Mouse (Mus musculus): ENCODE data around the gene Ciapin1. TPM values are rescaled to one million over a fixed set of nuclear protein-coding genes. Genes with fewer than 3 reads are reported as not detected.

Gene Ciapin1
- total RNA-seq, 2 experiments from 2014 or later, result 71.9 to 73.9 TPM

GRCm38 (mm10) chr8:94778473-94778872 lies 59.7 kb downstream of the Ciapin1 start:
- DNase-seq, result no peak

GRCm38 (mm10) chr8:94778036-94778435 lies 60.1 kb downstream of the Ciapin1 start:
- DNase-seq, result no peak

GRCm38 (mm10) chr8:94776346-94776745 lies 61.8 kb downstream of the Ciapin1 start:
- DNase-seq, result no peak

- DNase-seq, result no peak
Observed at GRCm38 (mm10) chr8:94774601-94775000, 63.6 kb downstream of the Ciapin1 start.

- peak; percentile 65 to 68 for DNase-seq
Observed at GRCm38 (mm10) chr8:94773700-94774171, 64.4 kb downstream of the Ciapin1 start.

- DNase-seq, result no peak
Observed at GRCm38 (mm10) chr8:94773048-94773447, 65.1 kb downstream of the Ciapin1 start.

GRCm38 (mm10) chr8:94771941-94772670 lies 66.1 kb downstream of the Ciapin1 start, which contains the start of gene Cx3cl1:
Gene Cx3cl1, plus strand, starts transcription at chr8:94772009.
- peak; percentile 86 to 88 for DNase-seq

GRCm38 (mm10) chr8:94770945-94771344 lies 67.2 kb downstream of the Ciapin1 start:
- no peak for DNase-seq

Other genes starting within 250 kb of the Ciapin1 start
- 10 to 100 TPM; 26.1 to 27.0 TPM for gene Rspry1, start 236.4 kb downstream of the Ciapin1 start, total RNA-seq (2021)
- gene Fam192a, start 236.4 kb downstream of the Ciapin1 start, total RNA-seq (2021), result 10 to 100 TPM; 37.5 to 43.0 TPM
- gene Arl2bp, start 171.8 kb downstream of the Ciapin1 start, total RNA-seq (2021), result 100 to 1,000 TPM; 150 to 161 TPM
- 10 to 100 TPM; 41.5 to 47.1 TPM for gene Pllp, start 142.1 kb downstream of the Ciapin1 start, total RNA-seq (2021)
- not detected for gene Ccl22, start 92.8 kb downstream of the Ciapin1 start, total RNA-seq (2021)
- gene Cx3cl1, start 66.3 kb downstream of the Ciapin1 start, total RNA-seq (2021), result 100 to 1,000 TPM; 425 TPM
- 1 to 10 TPM; 3.7 to 4.3 TPM for gene Ccl17, start 27.9 kb downstream of the Ciapin1 start, total RNA-seq (2021)
- 10 to 100 TPM; 84.8 to 86.5 TPM for gene Coq9, start within 50 bp of the Ciapin1 start, total RNA-seq (2021)
- 10 to 100 TPM; 62.4 to 71.5 TPM for gene Polr2c, start 19.1 kb upstream of the Ciapin1 start, total RNA-seq (2021)
- gene Dok4, start 38.0 kb upstream of the Ciapin1 start, total RNA-seq (2021), result 10 to 100 TPM; 27.4 to 27.6 TPM
- 1 to 10 TPM; 1.1 to 2.1 TPM for gene Ccdc102a, start 79.7 kb upstream of the Ciapin1 start, total RNA-seq (2021)
- gene Adgrg5, start 85.3 kb upstream of the Ciapin1 start, total RNA-seq (2021), result not detected
- gene Adgrg1, start 136.4 kb upstream of the Ciapin1 start, total RNA-seq (2021), result 100 to 1,000 TPM in 1 of 2 experiments, 10 to 100 TPM in 1; 79.5 to 104 TPM
- under 1 TPM; 0.17 to 0.66 TPM for gene Adgrg3, start 179.3 kb upstream of the Ciapin1 start, total RNA-seq (2021)
- 1 to 10 TPM; 1.1 to 2.7 TPM for gene Drc7, start 216.7 kb upstream of the Ciapin1 start, total RNA-seq (2021)
- 10 to 100 TPM; 36.0 to 40.4 TPM for gene Katnb1, start 242.8 kb upstream of the Ciapin1 start, total RNA-seq (2021)

Data from layer of hippocampus, postnatal 36 days (tissue).